Mouse (Mus musculus): ENCODE data around the gene Ubxn4. TPM values are rescaled to one million over a fixed set of nuclear protein-coding genes. Genes with fewer than 3 reads are reported as not detected.
A peak's percentile ranks its signal among the peaks of the same experiment; 100 is the strongest.
"Not testable (repeated sequence)": the region's sequence is repeated elsewhere in the genome, so short reads cannot be mapped to it uniquely, and the experiment has no call there.

Ubxn4 gene
- total and polyA plus RNA-seq, 2 experiments from 2014 or later: 64.4 to 78.1 TPM

- Histone ChIP-seq H3K36me3 (ENCODE audit: insufficient read depth) (no peaks in the 10 kb centered on the region), H3K4me1 (ENCODE audit: insufficient read depth) (0 out of 2 replicates have a peak, but pooled peaks cover 9% of the 10 kb centered on the region), H3K9me3 (ENCODE audit: low read length) (no peaks in the 10 kb centered on the region), H3K9ac (peak overlapping the region; percentile 82), H3K27ac (ENCODE audit: low read depth, low read length) (peak overlapping the region; percentile 90), H3K4me2 (ENCODE audit: low read depth) (peak overlapping the region; percentile 92), H3K27me3 (ENCODE audit: insufficient read depth, low read length) (no peaks in the 10 kb centered on the region), H3K4me3 (ENCODE audit: low read depth, low read length) (peak overlapping the region; percentile 82)
- peak; percentile 96 for DNase-seq
- WGBS: under 1% methylated on average over 70 of the region's 71 CpGs
- ATAC-seq: peak; percentile 97
- TF ChIP-seq CTCF (IDR thresholded peaks at IDR 0.05; ENCODE audit: low read depth): peak; percentile 2; the same call in 1 of the 2 replicates
Measured at GRCm38 (mm10) chr1:128243996-128244726, 397 bp downstream of the Ubxn4 start.

GRCm38 (mm10) chr1:128244727-128245355 is 1.1 kb downstream of the Ubxn4 start:
- Histone ChIP-seq H3K36me3 (ENCODE audit: insufficient read depth) (no peaks in the 10 kb centered on the region), H3K9me3 (ENCODE audit: low read length) (no peaks in the 10 kb centered on the region), H3K4me2 (ENCODE audit: low read depth) (peak overlapping the region; percentile 92), H3K4me3 (ENCODE audit: low read depth, low read length) (peak overlapping the region; percentile 82), H3K27ac (ENCODE audit: low read depth, low read length) (peak overlapping the region; percentile 90), H3K9ac (peak overlapping the region; percentile 82), H3K4me1 (ENCODE audit: insufficient read depth) (0 out of 2 replicates have a peak, but pooled peaks cover 9% of the 10 kb centered on the region), H3K27me3 (ENCODE audit: insufficient read depth, low read length) (no peaks in the 10 kb centered on the region)
- peak; percentile 21 for ATAC-seq
- WGBS: 4% methylated on average over 19 of the region's 19 CpGs
- peak; percentile 24 for DNase-seq
- TF ChIP-seq CTCF (IDR thresholded peaks at IDR 0.05; ENCODE audit: low read depth): no peak

GRCm38 (mm10) chr1:128267061-128267460 is 23.3 kb downstream of the Ubxn4 start:
- 83% methylated on average over 7 of the region's 7 CpGs for WGBS
- not testable (repeated sequence) for H3K4me2 ChIP-seq (ENCODE audit: low read depth); DNase-seq; H3K4me3 ChIP-seq (ENCODE audit: low read depth, low read length); ATAC-seq; H3K9me3 ChIP-seq (ENCODE audit: low read length); H3K27me3 ChIP-seq (ENCODE audit: insufficient read depth, low read length); H3K9ac ChIP-seq; H3K4me1 ChIP-seq (ENCODE audit: insufficient read depth); H3K27ac ChIP-seq (ENCODE audit: low read depth, low read length)
- H3K36me3 ChIP-seq (ENCODE audit: insufficient read depth): peaks cover 64% of the 10 kb centered on the region

- Histone ChIP-seq H3K27me3 (ENCODE audit: insufficient read depth, low read length) (no peaks in the 10 kb centered on the region), H3K4me2 (ENCODE audit: low read depth) (no peak overlapping the region), H3K27ac (ENCODE audit: low read depth, low read length) (no peak overlapping the region), H3K9me3 (ENCODE audit: low read length) (no peaks in the 10 kb centered on the region), H3K9ac (no peak overlapping the region), H3K4me1 (ENCODE audit: insufficient read depth) (no peaks in the 10 kb centered on the region), H3K36me3 (ENCODE audit: insufficient read depth) (peaks cover 73% of the 10 kb centered on the region), H3K4me3 (ENCODE audit: low read depth, low read length) (no peak overlapping the region)
- WGBS: 91% methylated on average over 3 of the region's 3 CpGs
- ATAC-seq (no peak), DNase-seq (no peak)
- no peak for TF ChIP-seq CTCF (IDR thresholded peaks at IDR 0.05; ENCODE audit: low read depth)
Measured at GRCm38 (mm10) chr1:128270731-128271130, 27.0 kb downstream of the Ubxn4 start.

GRCm38 (mm10) chr1:128275908-128276307 is 32.1 kb downstream of the Ubxn4 start:
- no peak for ATAC-seq
- Histone ChIP-seq H3K9ac (no peak overlapping the region), H3K36me3 (ENCODE audit: insufficient read depth) (peaks cover 69% of the 10 kb centered on the region), H3K4me1 (ENCODE audit: insufficient read depth) (no peaks in the 10 kb centered on the region), H3K4me3 (ENCODE audit: low read depth, low read length) (no peak overlapping the region), H3K27ac (ENCODE audit: low read depth, low read length) (no peak overlapping the region), H3K9me3 (ENCODE audit: low read length) (no peaks in the 10 kb centered on the region), H3K4me2 (ENCODE audit: low read depth) (no peak overlapping the region), H3K27me3 (ENCODE audit: insufficient read depth, low read length) (no peaks in the 10 kb centered on the region)
- no peak for TF ChIP-seq CTCF (IDR thresholded peaks at IDR 0.05; ENCODE audit: low read depth)
- no peak for DNase-seq
- 97% methylated on average over 1 of the region's 1 CpGs for WGBS

- no peak overlapping the region for H3K4me2 ChIP-seq (ENCODE audit: low read depth)
- 96% methylated on average over 3 of the region's 3 CpGs for WGBS
- H3K9me3 ChIP-seq (ENCODE audit: low read length): no peaks in the 10 kb centered on the region
- DNase-seq (no peak), ATAC-seq (no peak)
- no peak overlapping the region for H3K9ac ChIP-seq
- no peak for TF ChIP-seq CTCF (IDR thresholded peaks at IDR 0.05; ENCODE audit: low read depth)
- H3K27me3 ChIP-seq (ENCODE audit: insufficient read depth, low read length): no peaks in the 10 kb centered on the region
- peaks cover 58% of the 10 kb centered on the region for H3K36me3 ChIP-seq (ENCODE audit: insufficient read depth)
- H3K4me1 ChIP-seq (ENCODE audit: insufficient read depth): no peaks in the 10 kb centered on the region
- H3K27ac ChIP-seq (ENCODE audit: low read depth, low read length): no peak overlapping the region
- no peak overlapping the region for H3K4me3 ChIP-seq (ENCODE audit: low read depth, low read length)
Measured at GRCm38 (mm10) chr1:128278563-128278962, 34.8 kb downstream of the Ubxn4 start.

GRCm38 (mm10) chr1:128281753-128282152 is 38.0 kb downstream of the Ubxn4 start:
- Histone ChIP-seq H3K4me1 (ENCODE audit: insufficient read depth) (no peaks in the 10 kb centered on the region), H3K9me3 (ENCODE audit: low read length) (no peaks in the 10 kb centered on the region), H3K36me3 (ENCODE audit: insufficient read depth) (peaks cover 34% of the 10 kb centered on the region), H3K9ac (no peak overlapping the region), H3K4me3 (ENCODE audit: low read depth, low read length) (no peak overlapping the region), H3K27ac (ENCODE audit: low read depth, low read length) (no peak overlapping the region), H3K4me2 (ENCODE audit: low read depth) (no peak overlapping the region), H3K27me3 (ENCODE audit: insufficient read depth, low read length) (no peaks in the 10 kb centered on the region)
- DNase-seq (no peak), ATAC-seq (no peak)
- 98% methylated on average over 3 of the region's 3 CpGs for WGBS
- TF ChIP-seq CTCF (IDR thresholded peaks at IDR 0.05; ENCODE audit: low read depth): 0 out of 2 replicates have a peak, but pooled peaks have one; percentile 15
